Mouse (Mus musculus): ENCODE data around the gene Papolb. TPM values are rescaled to one million over a fixed set of nuclear protein-coding genes. Genes with fewer than 3 reads are reported as not detected.
A peak's percentile ranks its signal among the peaks of the same experiment; 100 is the strongest.

Gene Papolb
- total and polyA plus RNA-seq, 3 experiments: not detected

GRCm38 (mm10) chr5:142493307-142493706, 36.6 kb downstream of the Papolb start:
- dilution Hi-C loops (cut with MboI; ENCODE audit: extremely low pct_ligation_motif_present, extremely low pct_unique_long_range_greater_than_20kb, low sequenced_read_pairs): no loop called here
- H3K36me3 ChIP-seq (replicated peaks in 1 of 2; ENCODE audit: control insufficient read depth in 1 of 2, insufficient read depth in 1 of 2, low read length in 1 of 2): no peaks in the 10 kb centered on the region
- TF ChIP-seq BHLHE40 (IDR thresholded peaks at IDR 0.05; ENCODE audit: low read depth, low read length): no peak
- no peak for TF ChIP-seq ZMIZ1 (IDR thresholded peaks at IDR 0.05; ENCODE audit: low read depth, low read length)
- no peak for TF ChIP-seq HCFC1 (IDR thresholded peaks at IDR 0.05; ENCODE audit: low read depth, low read length)
- TF ChIP-seq JUND (conservative IDR thresholded peaks at IDR 0.05; ENCODE audit: low read depth, low read length): no peak
- TF ChIP-seq MAZ (IDR thresholded peaks at IDR 0.05; ENCODE audit: low read depth, low read length): no peak
- no peak for TF ChIP-seq ZNF384 (IDR thresholded peaks at IDR 0.05; ENCODE audit: low read depth, low read length)
- TF ChIP-seq USF1 (IDR thresholded peaks at IDR 0.05; ENCODE audit: low read depth, low read length): no peak
- no peak for TF ChIP-seq EP300 (IDR thresholded peaks at IDR 0.05; ENCODE audit: low read length)
- no peak for TF ChIP-seq GABPA (IDR thresholded peaks at IDR 0.05; ENCODE audit: insufficient replicate concordance, low read depth, low read length)
- no peak for TF ChIP-seq CHD2 (IDR thresholded peaks at IDR 0.05; ENCODE audit: low read length)
- TF ChIP-seq JUN (IDR thresholded peaks at IDR 0.05; ENCODE audit: insufficient read depth, low read depth, low read length): no peak
- no peak for TF ChIP-seq PAX5 (IDR thresholded peaks at IDR 0.05; ENCODE audit: low read length)
- no peak for TF ChIP-seq UBTF (IDR thresholded peaks at IDR 0.05; ENCODE audit: low read depth, low read length)
- TF ChIP-seq NRF1 (IDR thresholded peaks at IDR 0.05; ENCODE audit: low read depth, low read length): no peak
- TF ChIP-seq MYC (IDR thresholded peaks at IDR 0.05; ENCODE audit: low read depth, low read length): no peak
- TF ChIP-seq CHD1 (IDR thresholded peaks at IDR 0.05; ENCODE audit: low read depth, low read length): no peak
- TF ChIP-seq ELF1 (IDR thresholded peaks at IDR 0.05; ENCODE audit: low read depth, low read length): no peak
- H3K4me2 ChIP-seq (ENCODE audit: insufficient read depth, low read depth, poor library complexity, severe bottlenecking): no peak overlapping the region
- no peaks in the 10 kb centered on the region for H3K79me2 ChIP-seq (replicated peaks; ENCODE audit: control insufficient read depth, extremely low read depth, insufficient read depth, poor library complexity, severe bottlenecking)
- no peaks in the 10 kb centered on the region for H3K4me1 ChIP-seq (ENCODE audit: control insufficient read depth in 1 of 2, insufficient read depth in 2 of 2)
- H3K9ac ChIP-seq (ENCODE audit: insufficient read depth, low read depth): no peak overlapping the region
- H3K27me3 ChIP-seq (replicated peaks): peaks cover 87% of the 10 kb centered on the region
- no peak for DNase-seq (ENCODE audit: extremely low read depth)
- H3K4me3 ChIP-seq (replicated peaks in 1 of 3; ENCODE audit: low read depth in 2 of 3, low read length in 2 of 3, poor library complexity in 1 of 3): no peak overlapping the region
- H3K27ac ChIP-seq (ENCODE audit: insufficient read depth, low read depth): no peak overlapping the region
- in situ Hi-C loops (cut with MboI; ENCODE audit: low pct_ligation_motif_present, low pct_unique_long_range_greater_than_20kb, low sequenced_read_pairs): no loop called here
- no peaks in the 10 kb centered on the region for H3K9me3 ChIP-seq (replicated peaks; ENCODE audit: low read length)

- Histone ChIP-seq H3K36me3 (replicated peaks in 1 of 2; ENCODE audit: control insufficient read depth in 1 of 2, insufficient read depth in 1 of 2, low read length in 1 of 2) (no peaks in the 10 kb centered on the region), H3K9me3 (replicated peaks; ENCODE audit: low read length) (no peaks in the 10 kb centered on the region), H3K4me2 (ENCODE audit: insufficient read depth, low read depth, poor library complexity, severe bottlenecking) (no peak overlapping the region), H3K4me3 (replicated peaks in 1 of 3; ENCODE audit: low read depth in 2 of 3, low read length in 2 of 3, poor library complexity in 1 of 3) (no peak overlapping the region), H3K9ac (ENCODE audit: insufficient read depth, low read depth) (no peak overlapping the region), H3K27me3 (replicated peaks) (peaks cover 88% of the 10 kb centered on the region), H3K4me1 (ENCODE audit: control insufficient read depth in 1 of 2, insufficient read depth in 2 of 2) (no peaks in the 10 kb centered on the region), H3K79me2 (replicated peaks; ENCODE audit: control insufficient read depth, extremely low read depth, insufficient read depth, poor library complexity, severe bottlenecking) (no peaks in the 10 kb centered on the region), H3K27ac (ENCODE audit: insufficient read depth, low read depth) (no peak overlapping the region)
- TF ChIP-seq TBP (conservative IDR thresholded peaks at IDR 0.05; ENCODE audit: low read depth, low read length): peak; percentile 81
- TF ChIP-seq MYC (IDR thresholded peaks at IDR 0.05; ENCODE audit: low read depth, low read length): no peak
- dilution Hi-C loops (cut with MboI; ENCODE audit: extremely low pct_ligation_motif_present, extremely low pct_unique_long_range_greater_than_20kb, low sequenced_read_pairs): no loop called here
- no peak for DNase-seq (ENCODE audit: extremely low read depth)
- in situ Hi-C loops (cut with MboI; ENCODE audit: low pct_ligation_motif_present, low pct_unique_long_range_greater_than_20kb, low sequenced_read_pairs): loop anchor here (10.0 kb wide), 1 partner anchor 135 kb away; the partner anchor contains the start of gene Wipi2
Observed at GRCm38 (mm10) chr5:142489955-142490707, 39.7 kb downstream of the Papolb start.

All from CH12.LX (cell line).